Mouse (Mus musculus) MEL (cell line): Measurements from ENCODE around the gene Rnd1.

ENCODE experiments used
- CHD1 ChIP-seq: IDR thresholded peaks from 2 replicates; pipeline ENCODE4 v1.6.1; 2012; ENCODE audit warnings: low read depth, mild to moderate bottlenecking, inconsistent platforms, low read length, improper control_type of control experiment
- CTCF ChIP-seq, 3 experiments: IDR thresholded peaks in 2 of 3; conservative IDR thresholded peaks in 1 of 3; 2 replicates each; pipeline ENCODE4 v1.5.1; 2011 to 2012; ENCODE audit warnings: low read length in 3 of 3, low read depth in 2 of 3, mild to moderate bottlenecking in 2 of 3, improper control_type of control experiment in 1 of 3, inconsistent platforms in 1 of 3, mixed read lengths in 1 of 3, moderate library complexity in 1 of 3; ENCODE audit not compliant: control insufficient read depth in 1 of 3, insufficient read depth in 1 of 3, poor library complexity in 1 of 3, severe bottlenecking in 1 of 3
- MEF2A ChIP-seq: IDR thresholded peaks from 2 replicates; pipeline ENCODE4 v1.6.1; 2014; ENCODE audit warnings: low read depth, mild to moderate bottlenecking, inconsistent platforms, low read length, improper control_type of control experiment; ENCODE audit not compliant: poor library complexity, insufficient replicate concordance, severe bottlenecking; ENCODE audit errors: extremely low read depth

DNA sequence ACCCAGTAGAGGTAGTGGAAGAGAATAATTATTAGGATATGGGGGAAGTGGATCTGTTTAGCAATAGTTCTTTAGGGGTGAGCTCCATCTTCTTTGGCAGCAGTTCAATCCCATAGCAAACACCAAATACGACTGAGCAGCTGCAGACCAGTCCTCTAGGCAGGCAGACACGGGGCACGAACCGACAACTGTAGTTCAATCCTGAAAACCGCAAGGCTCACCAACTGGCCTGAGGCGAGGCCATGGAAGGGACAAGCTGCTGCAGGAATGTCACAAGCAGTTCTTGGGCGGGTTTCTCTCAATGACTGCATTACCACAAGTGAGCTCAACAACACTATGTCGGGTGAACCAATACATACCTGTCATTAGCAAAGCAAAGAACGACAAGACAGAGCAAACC, 27.1 kb upstream of the Rnd1 start:
- no peak for TF ChIP-seq CTCF (IDR thresholded peaks at IDR 0.05 in 2 of 3, conservative IDR thresholded peaks at IDR 0.05 in 1 of 3; ENCODE audit: control insufficient read depth in 1 of 3, insufficient read depth in 1 of 3, low read depth in 2 of 3, low read length in 3 of 3, poor library complexity in 1 of 3, severe bottlenecking in 1 of 3)
- TF ChIP-seq MEF2A = no peak
- no peak for TF ChIP-seq CHD1
